Mouse (Mus musculus): ENCODE results near the gene Fshr. TPM values are rescaled to one million over a fixed set of nuclear protein-coding genes. Genes with fewer than 3 reads are reported as not detected.
"Not testable (repeated sequence)": the region's sequence is repeated elsewhere in the genome, so short reads cannot be mapped to it uniquely, and the experiment has no call there.

Fshr gene
- polyA plus RNA-seq (2016; fragmentation: Nextera tagmentation; extraction: Ambion mirVana), result not detected in 2 replicates

DNA sequence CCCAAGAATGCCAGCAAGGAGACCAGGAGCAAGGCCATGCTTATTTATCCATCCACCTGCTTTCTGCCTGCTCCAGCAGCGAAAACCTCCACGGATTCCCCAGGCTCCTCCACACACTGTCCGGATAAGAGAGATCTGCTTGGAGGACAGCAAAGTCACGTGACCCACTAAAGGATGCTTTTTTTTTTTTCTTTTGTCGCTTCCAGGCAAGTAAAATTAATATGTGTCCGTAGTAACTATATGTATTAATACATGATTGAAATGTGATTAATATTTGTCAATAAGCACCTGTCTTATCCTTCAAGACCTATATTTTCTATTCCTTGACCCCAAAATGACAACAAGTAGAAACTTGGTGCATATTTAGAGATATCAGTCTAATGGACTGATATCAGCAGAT is at the start of gene Fshr:
Gene Fshr (minus strand): TSS at position 101 of the 400 bp plus-strand sequence.
- no peaks in the 10 kb centered on the region for H3K9me3 ChIP-seq (replicated peaks)
- H3K4me1 ChIP-seq, result no peaks in the 10 kb centered on the region
- no peaks in the 10 kb centered on the region for H3K36me3 ChIP-seq
- H3K4me2 ChIP-seq, result no peak within 1 kb of the TSS
- H3K4me3 ChIP-seq, result no peak within 1 kb of the TSS
- H3K9ac ChIP-seq, result no peak within 1 kb of the TSS
- WGBS (ENCODE audit: insufficient replicate concordance), result 74% methylated on average over 6 of the region's 6 CpGs
- H3K27ac ChIP-seq, result no peak within 1 kb of the TSS
- H3K27me3 ChIP-seq (replicated peaks), result no peaks in the 10 kb centered on the region
- no peak for ATAC-seq

DNA sequence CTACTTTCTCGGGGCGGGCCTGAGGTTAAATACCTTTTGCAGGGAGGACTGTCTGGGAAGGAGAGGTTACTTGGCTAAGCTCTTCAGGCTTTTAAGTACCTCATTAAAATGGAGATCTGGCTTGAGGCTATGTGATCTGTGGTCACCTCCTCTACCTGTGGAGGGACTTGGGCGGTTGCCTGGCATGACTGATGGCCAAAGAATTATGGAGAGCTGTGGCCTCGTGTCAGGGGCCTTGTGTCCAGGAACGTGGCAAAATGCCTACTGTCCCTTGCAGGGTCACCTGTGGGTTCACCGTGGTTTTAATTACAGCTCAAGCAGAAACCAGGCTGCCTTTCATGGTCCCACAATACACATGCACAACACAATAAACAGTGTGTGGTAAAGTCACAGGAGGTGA is 1.7 kb upstream of the Fshr start:
- H3K9me3 ChIP-seq (replicated peaks), result no peaks in the 10 kb centered on the region

DNA sequence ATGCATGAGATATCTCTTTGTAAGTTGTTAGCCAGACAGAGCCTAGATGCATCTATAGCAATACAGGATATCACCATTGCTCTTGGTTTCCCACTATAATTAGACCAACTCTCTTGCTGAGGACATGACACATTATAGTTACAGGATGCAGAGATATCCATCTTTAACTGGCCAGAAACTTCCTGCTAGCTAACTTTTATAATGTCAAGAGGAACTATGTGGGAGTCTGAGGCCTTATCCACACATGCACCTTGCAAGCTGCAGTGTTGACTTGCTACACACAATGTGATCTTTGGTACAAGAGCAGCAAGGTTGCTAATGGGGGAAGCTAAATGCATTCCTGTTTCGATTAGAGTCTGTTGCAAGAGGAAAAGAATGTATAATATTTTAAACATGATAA is 26.9 kb downstream of the Fshr start:
- Histone ChIP-seq H3K4me3 (no peak overlapping the region), H3K9ac (no peak overlapping the region), H3K4me1 (no peaks in the 10 kb centered on the region), H3K4me2 (no peak overlapping the region), H3K9me3 (replicated peaks) (no peaks in the 10 kb centered on the region), H3K27me3 (replicated peaks) (no peaks in the 10 kb centered on the region), H3K27ac (no peak overlapping the region), H3K36me3 (no peaks in the 10 kb centered on the region)
- WGBS (ENCODE audit: insufficient replicate concordance), result 10% methylated on average over 1 of the region's 1 CpGs
- ATAC-seq, result no peak

More for the DNA sequence above, 1.7 kb upstream of the Fshr start:
- no peaks in the 10 kb centered on the region for H3K27me3 ChIP-seq (replicated peaks)
- 60% methylated on average over 6 of the region's 6 CpGs for WGBS (ENCODE audit: insufficient replicate concordance)
- ATAC-seq, result no peak
- no peak overlapping the region for H3K9ac ChIP-seq
- H3K27ac ChIP-seq, result no peak overlapping the region
- no peak overlapping the region for H3K4me2 ChIP-seq
- H3K4me1 ChIP-seq, result no peaks in the 10 kb centered on the region
- no peaks in the 10 kb centered on the region for H3K36me3 ChIP-seq
- H3K4me3 ChIP-seq, result no peak overlapping the region

DNA sequence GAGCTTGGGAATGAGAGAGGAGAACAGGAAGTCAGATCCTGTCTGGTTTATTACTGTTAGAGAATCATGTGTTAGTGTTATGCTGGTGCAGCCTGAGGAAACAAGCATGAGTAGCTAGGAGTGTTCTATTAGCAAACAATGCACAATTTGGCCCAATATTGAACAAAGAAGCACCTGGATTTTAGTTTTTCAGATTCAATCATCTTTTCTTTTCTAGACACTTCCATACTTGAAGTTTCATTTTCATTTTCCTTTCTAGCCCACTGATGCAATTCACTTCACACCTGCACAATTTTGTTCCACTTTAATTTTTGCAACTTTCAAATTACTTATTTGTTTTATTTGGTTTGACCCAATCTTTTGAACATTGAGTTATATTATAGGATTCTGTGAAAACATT is 35.7 kb downstream of the Fshr start:
- no peak overlapping the region for H3K9ac ChIP-seq
- H3K27me3 ChIP-seq (replicated peaks), result no peaks in the 10 kb centered on the region
- H3K9me3 ChIP-seq (replicated peaks), result no peaks in the 10 kb centered on the region
- ATAC-seq, result no peak
- H3K4me1 ChIP-seq, result no peaks in the 10 kb centered on the region
- H3K36me3 ChIP-seq, result no peaks in the 10 kb centered on the region
- no peak overlapping the region for H3K27ac ChIP-seq
- no peak overlapping the region for H3K4me2 ChIP-seq
- no peak overlapping the region for H3K4me3 ChIP-seq

DNA sequence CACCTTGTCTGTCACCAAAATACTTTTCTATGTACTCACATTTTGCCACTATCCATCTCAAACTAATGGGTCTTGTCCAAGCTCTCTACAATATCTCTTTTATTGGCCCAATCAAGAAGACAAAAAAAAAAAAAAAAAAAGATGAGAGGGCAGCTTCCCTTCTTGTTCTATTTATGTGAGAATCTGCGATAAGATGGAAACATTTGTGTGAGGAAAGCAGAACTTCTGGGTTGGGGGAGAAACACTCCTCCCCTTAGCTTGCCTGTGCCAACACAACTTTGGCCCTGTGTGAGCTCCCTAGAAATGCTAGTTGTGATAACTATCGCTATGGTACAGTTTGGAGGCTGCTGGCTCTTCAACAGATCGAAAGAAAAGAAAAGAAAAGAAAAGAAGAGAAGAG is 38.0 kb downstream of the Fshr start:
- ATAC-seq, result no peak
- no peaks in the 10 kb centered on the region for H3K36me3 ChIP-seq

DNA sequence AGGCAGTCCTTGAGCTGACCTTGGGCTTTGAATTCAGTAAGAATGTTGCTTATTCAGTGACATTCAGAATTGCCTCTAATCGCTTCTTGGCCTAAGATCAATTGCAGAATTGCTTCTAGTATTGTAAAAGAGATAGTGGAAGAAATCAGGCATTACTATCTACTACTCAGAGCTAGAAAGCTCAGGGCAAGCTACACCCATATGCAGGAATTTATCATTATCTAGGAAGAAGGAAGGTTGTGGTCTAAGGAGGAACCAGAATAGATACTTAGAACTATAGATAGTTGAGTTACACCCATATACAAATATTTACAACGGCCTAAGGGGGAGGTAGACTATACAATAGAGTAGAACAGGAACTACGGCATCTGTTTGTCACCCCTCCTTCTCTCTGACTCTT is 41.1 kb downstream of the Fshr start:
- not testable (repeated sequence) for H3K9me3 ChIP-seq (replicated peaks); H3K27me3 ChIP-seq (replicated peaks); H3K9ac ChIP-seq; H3K4me2 ChIP-seq; H3K27ac ChIP-seq; ATAC-seq; H3K4me3 ChIP-seq; H3K36me3 ChIP-seq; H3K4me1 ChIP-seq
- WGBS (ENCODE audit: insufficient replicate concordance), result 59% methylated on average over 3 of the region's 3 CpGs

More for the DNA sequence above, 38.0 kb downstream of the Fshr start:
- Histone ChIP-seq H3K9ac (no peak overlapping the region), H3K27me3 (replicated peaks) (no peaks in the 10 kb centered on the region), H3K4me1 (no peaks in the 10 kb centered on the region), H3K27ac (no peak overlapping the region), H3K4me2 (no peak overlapping the region), H3K4me3 (no peak overlapping the region), H3K9me3 (replicated peaks) (no peaks in the 10 kb centered on the region)
- 68% methylated on average over 3 of the region's 3 CpGs for WGBS (ENCODE audit: insufficient replicate concordance)

DNA sequence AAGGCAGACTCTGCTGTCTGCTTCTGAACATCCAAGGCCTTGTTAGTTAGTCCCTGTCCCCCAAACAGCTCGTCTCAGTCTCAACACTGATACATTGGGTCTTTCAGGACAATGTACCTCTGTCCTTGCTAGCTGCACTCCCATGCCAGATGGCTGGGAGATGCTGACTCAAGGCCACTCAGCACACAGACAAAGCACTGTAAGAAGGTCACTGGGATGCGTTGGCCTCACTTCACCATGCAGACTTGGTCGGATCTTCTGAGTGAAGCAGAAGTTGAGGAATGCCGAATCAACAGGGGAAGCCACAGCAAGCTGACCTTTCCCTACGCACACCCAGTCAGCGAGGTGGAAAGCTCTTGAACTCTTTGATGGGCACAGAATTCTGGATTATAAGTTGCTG is 55.7 kb downstream of the Fshr start:
- no peaks in the 10 kb centered on the region for H3K4me1 ChIP-seq
- no peaks in the 10 kb centered on the region for H3K27me3 ChIP-seq (replicated peaks)
- no peak overlapping the region for H3K27ac ChIP-seq
- H3K4me2 ChIP-seq, result no peak overlapping the region
- WGBS (ENCODE audit: insufficient replicate concordance), result 84% methylated on average over 6 of the region's 6 CpGs
- H3K4me3 ChIP-seq, result no peak overlapping the region
- no peaks in the 10 kb centered on the region for H3K9me3 ChIP-seq (replicated peaks)
- no peak for ATAC-seq
- no peaks in the 10 kb centered on the region for H3K36me3 ChIP-seq
- no peak overlapping the region for H3K9ac ChIP-seq

DNA sequence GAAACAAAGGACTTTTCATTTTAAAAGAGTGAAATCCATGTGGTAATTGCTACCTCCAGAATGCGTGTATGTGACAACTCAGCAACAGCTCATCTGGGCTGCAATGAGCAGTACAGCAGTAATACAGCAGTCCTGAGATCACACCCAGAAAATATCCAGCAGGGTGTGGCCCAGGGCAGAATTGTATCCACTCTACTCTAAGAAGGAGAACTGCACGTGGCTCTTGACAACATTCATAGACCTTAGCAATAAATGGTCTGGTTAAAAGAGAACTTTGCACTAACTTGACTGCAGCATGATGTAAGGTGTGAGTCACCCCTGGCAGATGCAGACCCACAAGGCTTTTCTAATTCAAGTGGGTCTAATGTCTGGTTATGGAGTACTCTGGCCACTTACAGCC is 80.5 kb downstream of the Fshr start:
- ATAC-seq, result no peak

DNA sequence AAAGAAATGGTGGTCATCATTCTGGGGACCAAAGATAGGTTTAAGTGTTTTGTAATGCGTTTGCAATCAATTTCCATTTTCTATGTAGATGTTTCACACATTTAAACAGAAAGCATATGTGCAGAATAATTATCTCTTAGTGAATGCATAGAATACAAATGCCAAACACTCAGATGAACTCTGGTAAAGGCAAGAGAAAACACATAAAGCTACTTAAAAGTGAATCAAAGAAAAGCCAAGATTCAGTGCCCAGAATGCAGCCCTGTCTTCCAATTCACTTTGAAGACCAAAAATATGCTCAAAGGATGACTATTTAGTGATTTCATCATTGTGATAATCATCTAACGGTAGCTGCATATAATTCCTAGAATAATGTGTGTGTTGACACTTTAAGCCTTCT is 81.2 kb downstream of the Fshr start:
- H3K27me3 ChIP-seq (replicated peaks), result no peaks in the 10 kb centered on the region
- H3K9ac ChIP-seq, result no peak overlapping the region
- no peak for ATAC-seq
- H3K9me3 ChIP-seq (replicated peaks), result no peaks in the 10 kb centered on the region
- H3K36me3 ChIP-seq, result no peaks in the 10 kb centered on the region
- no peak overlapping the region for H3K4me3 ChIP-seq
- H3K27ac ChIP-seq, result no peak overlapping the region
- no peaks in the 10 kb centered on the region for H3K4me1 ChIP-seq
- H3K4me2 ChIP-seq, result no peak overlapping the region
- 57% methylated on average over 2 of the region's 2 CpGs for WGBS (ENCODE audit: insufficient replicate concordance)

More for the DNA sequence above, 80.5 kb downstream of the Fshr start:
- Histone ChIP-seq H3K4me3 (no peak overlapping the region), H3K27me3 (replicated peaks) (no peaks in the 10 kb centered on the region), H3K9ac (no peak overlapping the region), H3K9me3 (replicated peaks) (no peaks in the 10 kb centered on the region), H3K4me1 (no peaks in the 10 kb centered on the region), H3K27ac (no peak overlapping the region), H3K36me3 (no peaks in the 10 kb centered on the region), H3K4me2 (no peak overlapping the region)
- 50% methylated on average over 2 of the region's 2 CpGs for WGBS (ENCODE audit: insufficient replicate concordance)

DNA sequence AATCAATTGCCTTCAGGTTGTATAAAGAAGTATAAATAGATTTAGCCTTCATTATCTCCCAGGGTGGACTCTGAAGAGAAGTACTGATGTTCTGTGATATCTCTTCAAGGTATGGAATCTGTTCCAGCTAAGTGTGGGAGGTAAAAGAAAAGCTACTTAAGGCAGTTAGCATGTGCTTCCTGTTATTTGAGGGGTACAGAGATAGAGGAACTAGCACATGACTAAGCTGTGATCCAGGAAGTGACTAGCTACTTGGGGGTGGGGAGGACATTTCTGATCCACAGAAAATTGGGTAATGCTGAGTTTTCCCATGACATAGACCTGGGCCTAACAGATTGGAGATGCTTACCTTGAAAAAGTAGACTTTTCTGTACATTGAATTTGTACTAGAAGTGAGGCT is 86.5 kb downstream of the Fshr start:
- H3K4me1 ChIP-seq, result no peaks in the 10 kb centered on the region
- H3K4me3 ChIP-seq, result no peak overlapping the region
- no peaks in the 10 kb centered on the region for H3K36me3 ChIP-seq
- no peak for ATAC-seq
- H3K9ac ChIP-seq, result no peak overlapping the region
- H3K9me3 ChIP-seq (replicated peaks), result no peaks in the 10 kb centered on the region
- no peak overlapping the region for H3K4me2 ChIP-seq
- H3K27ac ChIP-seq, result no peak overlapping the region
- no peaks in the 10 kb centered on the region for H3K27me3 ChIP-seq (replicated peaks)

DNA sequence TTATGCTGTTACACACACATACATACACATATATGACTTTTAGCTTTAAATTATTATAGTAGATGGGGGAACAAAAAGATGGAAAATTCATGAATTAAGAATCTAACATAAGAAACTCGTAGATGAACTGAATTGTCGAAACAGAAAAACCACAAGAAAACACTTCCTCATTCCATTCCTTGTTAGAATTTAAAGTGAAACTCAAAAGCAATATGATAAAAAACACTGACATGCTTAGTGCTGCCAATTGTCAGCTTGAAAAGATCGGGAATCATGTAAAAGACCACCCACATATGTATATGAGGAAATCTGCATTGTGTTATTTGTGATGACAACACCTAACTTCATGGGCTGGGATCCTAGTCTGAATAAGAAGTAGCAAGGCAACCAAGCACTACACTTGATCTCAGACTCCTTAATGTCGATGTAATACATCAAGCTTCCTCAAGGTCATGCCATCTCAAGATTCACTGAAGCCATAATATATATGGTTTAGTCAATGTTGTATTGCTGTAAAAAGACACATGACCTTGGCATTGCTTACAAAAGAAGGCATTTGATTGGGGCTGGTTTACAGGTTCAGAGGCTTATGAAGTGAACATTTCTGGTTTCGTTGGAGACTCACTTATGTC is 99.6 kb downstream of the Fshr start:
- no peak overlapping the region for H3K4me3 ChIP-seq
- WGBS (ENCODE audit: insufficient replicate concordance), result 38% methylated on average over 5 of the region's 5 CpGs
- H3K27me3 ChIP-seq (replicated peaks), result no peaks in the 10 kb centered on the region
- H3K4me2 ChIP-seq, result no peak overlapping the region
- no peaks in the 10 kb centered on the region for H3K4me1 ChIP-seq
- H3K36me3 ChIP-seq, result no peaks in the 10 kb centered on the region
- H3K9ac ChIP-seq, result no peak overlapping the region
- ATAC-seq, result no peak
- no peak overlapping the region for H3K27ac ChIP-seq
- no peaks in the 10 kb centered on the region for H3K9me3 ChIP-seq (replicated peaks)

DNA sequence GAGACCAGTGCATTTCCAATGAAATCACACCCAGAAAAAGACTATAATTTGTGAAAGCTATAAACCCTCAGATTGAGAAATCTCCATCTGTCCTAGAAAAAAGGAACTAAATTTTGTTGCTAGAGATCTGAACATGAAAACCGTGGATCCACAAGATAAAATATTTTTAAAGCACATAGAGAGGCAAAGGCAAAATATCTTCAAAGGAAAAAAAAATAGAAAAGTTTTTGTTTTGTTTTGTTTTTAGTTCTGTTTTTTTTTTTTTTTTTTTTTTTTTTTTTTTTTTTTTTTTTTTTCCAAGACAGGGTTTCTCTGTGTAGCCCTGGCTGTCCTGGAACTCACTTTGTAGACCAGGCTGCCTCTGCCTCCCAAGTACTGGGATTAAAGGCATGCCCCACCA is 100.7 kb downstream of the Fshr start:
- not testable (repeated sequence) for H3K27ac ChIP-seq; H3K4me2 ChIP-seq; H3K9me3 ChIP-seq (replicated peaks); ATAC-seq; H3K9ac ChIP-seq; H3K4me1 ChIP-seq; H3K4me3 ChIP-seq; H3K27me3 ChIP-seq (replicated peaks); H3K36me3 ChIP-seq
- WGBS (ENCODE audit: insufficient replicate concordance), result 29% methylated on average over 1 of the region's 1 CpGs

DNA sequence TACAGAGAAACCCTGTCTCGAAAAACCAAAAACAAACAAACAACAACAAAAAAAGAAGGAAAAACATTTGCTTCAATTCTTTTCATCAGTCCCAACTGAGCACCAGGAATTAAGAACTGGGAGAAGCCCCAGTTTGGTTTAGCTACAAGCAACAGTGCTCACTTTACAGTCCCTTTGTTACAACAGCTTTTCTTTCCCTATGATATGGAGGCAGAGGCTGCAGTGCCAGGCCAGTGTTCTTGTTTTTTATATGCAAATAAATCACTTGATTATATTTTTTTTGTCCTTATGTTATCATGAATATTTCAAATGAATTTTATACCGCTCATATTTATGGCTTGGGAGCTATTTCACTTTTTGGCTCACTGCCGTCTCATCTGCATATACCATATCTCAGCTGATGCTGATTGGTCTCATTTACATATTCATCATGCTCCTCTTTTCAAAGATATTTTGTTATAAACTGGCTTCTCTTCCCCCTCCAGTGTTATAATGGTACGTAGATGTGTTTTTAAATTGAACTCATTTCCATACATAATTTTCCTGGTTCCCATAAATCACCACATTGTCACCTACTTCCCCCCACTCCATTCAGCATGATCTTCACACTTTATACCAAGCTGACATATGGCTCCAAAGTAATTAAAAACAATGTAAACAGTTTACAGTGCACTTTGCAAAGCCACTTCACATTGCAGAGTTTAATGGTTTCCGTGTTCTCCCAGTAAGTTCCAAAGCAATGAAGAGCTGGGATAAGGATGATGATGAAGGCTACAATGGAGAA is 110.6 kb downstream of the Fshr start:
- Histone ChIP-seq H3K36me3 (no peaks in the 10 kb centered on the region), H3K27me3 (replicated peaks) (no peaks in the 10 kb centered on the region), H3K4me2 (no peak overlapping the region), H3K4me1 (no peaks in the 10 kb centered on the region), H3K9me3 (replicated peaks) (no peaks in the 10 kb centered on the region), H3K9ac (no peak overlapping the region), H3K27ac (no peak overlapping the region), H3K4me3 (no peak overlapping the region)
- WGBS (ENCODE audit: insufficient replicate concordance), result 68% methylated on average over 5 of the region's 5 CpGs
- ATAC-seq, result no peak
